Mouse (Mus musculus): ENCODE data around the gene Cdkn1a. TPM values are rescaled to one million over a fixed set of nuclear protein-coding genes. Genes with fewer than 3 reads are reported as not detected.
"Not testable (repeated sequence)": the region's sequence is repeated elsewhere in the genome, so short reads cannot be mapped to it uniquely, and the experiment has no call there.

The Cdkn1a gene
- polyA plus RNA-seq, 1 experiment from 2014 or later: 79.5 TPM

- no peak for ATAC-seq (ENCODE audit: low FRiP score)
- Histone ChIP-seq H3K4me3 (replicated peaks; ENCODE audit: low read length) (no peak overlapping the region), H3K27me3 (ENCODE audit: control insufficient read depth, insufficient read depth, low read length) (no peaks in the 10 kb centered on the region), H3K4me1 (replicated peaks; ENCODE audit: control insufficient read depth, insufficient read depth, low read length) (peaks cover 10% of the 10 kb centered on the region), H3K9ac (no peak overlapping the region), H3K4me2 (replicated peaks) (no peak overlapping the region), H3K27ac (no peak overlapping the region), H3K36me3 (replicated peaks; ENCODE audit: control insufficient read depth, insufficient read depth) (no peaks in the 10 kb centered on the region), H3K9me3 (ENCODE audit: control insufficient read depth, low read length) (no peaks in the 10 kb centered on the region)
- no peak for DNase-seq (ENCODE audit: low spot score)
- WGBS: 58% methylated on average over 2 of the region's 2 CpGs
Observed at GRCm38 (mm10) chr17:29063988-29064285, 26.8 kb upstream of the Cdkn1a start.

DNA sequence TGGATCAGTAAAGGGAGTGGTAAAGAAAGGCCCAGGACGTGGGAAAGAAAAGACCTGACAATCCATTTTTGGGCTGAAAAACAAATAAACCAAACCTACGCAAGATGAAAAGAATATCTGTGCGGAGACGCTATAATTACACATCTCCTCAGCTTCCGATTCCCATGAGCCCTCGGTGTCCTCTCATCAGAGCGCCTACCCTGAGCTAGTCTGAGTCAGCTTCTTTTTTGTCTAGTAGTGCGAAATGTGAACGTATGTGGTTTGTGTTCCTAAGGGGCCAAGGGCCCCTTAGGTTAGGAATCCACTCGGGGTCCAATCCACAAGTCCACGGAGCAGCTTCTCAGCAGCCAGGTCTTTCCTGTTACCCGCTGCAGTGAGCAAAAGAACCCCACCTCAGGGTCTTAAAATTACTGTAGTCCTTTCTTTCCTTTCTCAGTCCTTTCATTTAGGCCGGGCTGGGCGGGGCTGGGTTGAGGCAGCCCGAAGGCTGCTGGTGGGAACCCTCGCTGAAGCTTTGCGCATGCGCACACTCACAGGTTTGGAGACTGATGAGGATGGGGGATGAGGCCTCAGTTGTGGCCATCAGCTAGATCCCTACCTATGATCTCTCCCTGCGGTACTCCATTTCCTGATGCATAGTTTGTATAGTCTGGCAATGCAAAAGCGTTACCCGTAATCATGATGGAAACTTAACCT, 25.4 kb upstream of the Cdkn1a start:
- Histone ChIP-seq H3K9me3 (ENCODE audit: control insufficient read depth, low read length) (no peaks in the 10 kb centered on the region), H3K36me3 (replicated peaks; ENCODE audit: control insufficient read depth, insufficient read depth) (no peaks in the 10 kb centered on the region), H3K9ac (no peak overlapping the region), H3K27me3 (ENCODE audit: control insufficient read depth, insufficient read depth, low read length) (no peaks in the 10 kb centered on the region), H3K27ac (no peak overlapping the region), H3K4me2 (replicated peaks) (no peak overlapping the region), H3K4me1 (replicated peaks; ENCODE audit: control insufficient read depth, insufficient read depth, low read length) (peaks cover 10% of the 10 kb centered on the region), H3K4me3 (replicated peaks; ENCODE audit: low read length) (no peak overlapping the region)
- ATAC-seq (ENCODE audit: low FRiP score) (no peak), DNase-seq (ENCODE audit: low spot score) (no peak)
- 75% methylated on average over 21 of the region's 21 CpGs for WGBS

GRCm38 (mm10) chr17:29065971-29066370, 24.8 kb upstream of the Cdkn1a start:
- Histone ChIP-seq H3K4me2 (replicated peaks) (no peak overlapping the region), H3K36me3 (replicated peaks; ENCODE audit: control insufficient read depth, insufficient read depth) (no peaks in the 10 kb centered on the region), H3K4me1 (replicated peaks; ENCODE audit: control insufficient read depth, insufficient read depth, low read length) (peaks cover 10% of the 10 kb centered on the region), H3K9me3 (ENCODE audit: control insufficient read depth, low read length) (no peaks in the 10 kb centered on the region), H3K4me3 (replicated peaks; ENCODE audit: low read length) (no peak overlapping the region), H3K9ac (no peak overlapping the region), H3K27ac (no peak overlapping the region), H3K27me3 (ENCODE audit: control insufficient read depth, insufficient read depth, low read length) (no peaks in the 10 kb centered on the region)
- 97% methylated on average over 3 of the region's 3 CpGs for WGBS
- DNase-seq (ENCODE audit: low spot score): no peak
- ATAC-seq (ENCODE audit: low FRiP score): no peak

- not testable (repeated sequence) for H3K4me3 ChIP-seq (replicated peaks; ENCODE audit: low read length); H3K9me3 ChIP-seq (ENCODE audit: control insufficient read depth, low read length); H3K36me3 ChIP-seq (replicated peaks; ENCODE audit: control insufficient read depth, insufficient read depth); ATAC-seq (ENCODE audit: low FRiP score); H3K4me2 ChIP-seq (replicated peaks); H3K27ac ChIP-seq; H3K27me3 ChIP-seq (ENCODE audit: control insufficient read depth, insufficient read depth, low read length); H3K4me1 ChIP-seq (replicated peaks; ENCODE audit: control insufficient read depth, insufficient read depth, low read length); H3K9ac ChIP-seq; DNase-seq (ENCODE audit: low spot score)
- WGBS: 85% methylated on average over 3 of the region's 3 CpGs
Observed at GRCm38 (mm10) chr17:29067416-29067815, 23.4 kb upstream of the Cdkn1a start.

DNA sequence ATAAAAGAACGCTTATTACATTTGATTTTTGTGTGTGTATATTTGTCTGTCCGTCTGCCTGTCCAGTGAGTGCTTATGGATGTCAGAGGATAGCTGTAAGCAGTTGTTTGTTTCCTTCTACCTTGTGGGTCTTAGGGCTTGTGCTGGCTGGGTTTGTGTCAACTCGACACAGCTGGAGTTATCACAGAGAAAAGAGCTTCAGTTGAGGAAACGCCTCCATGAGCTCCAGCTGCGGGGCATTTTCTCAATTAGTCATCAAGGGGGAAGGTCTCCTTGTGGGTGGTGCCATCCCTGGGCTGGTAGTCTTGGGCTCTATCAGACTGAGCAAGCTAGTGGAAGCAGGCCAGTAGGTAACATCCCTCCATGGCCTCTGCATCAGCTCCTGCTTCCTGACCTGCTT, 22.9 kb upstream of the Cdkn1a start:
- ATAC-seq (ENCODE audit: low FRiP score): no peak
- DNase-seq (ENCODE audit: low spot score): no peak
- Histone ChIP-seq H3K36me3 (replicated peaks; ENCODE audit: control insufficient read depth, insufficient read depth) (no peaks in the 10 kb centered on the region), H3K4me1 (replicated peaks; ENCODE audit: control insufficient read depth, insufficient read depth, low read length) (peaks cover 3% of the 10 kb centered on the region; the same call in 1 of the 2 replicates), H3K9ac (no peak overlapping the region), H3K9me3 (ENCODE audit: control insufficient read depth, low read length) (no peaks in the 10 kb centered on the region), H3K27me3 (ENCODE audit: control insufficient read depth, insufficient read depth, low read length) (no peaks in the 10 kb centered on the region), H3K4me3 (replicated peaks; ENCODE audit: low read length) (no peak overlapping the region), H3K4me2 (replicated peaks) (no peak overlapping the region), H3K27ac (no peak overlapping the region)
- WGBS: 55% methylated on average over 5 of the region's 5 CpGs

- H3K4me1 ChIP-seq (replicated peaks; ENCODE audit: control insufficient read depth, insufficient read depth, low read length): peaks cover 4% of the 10 kb centered on the region; the same call in 1 of the 2 replicates
- WGBS: 75% methylated on average over 10 of the region's 10 CpGs
- no peaks in the 10 kb centered on the region for H3K9me3 ChIP-seq (ENCODE audit: control insufficient read depth, low read length)
- no peaks in the 10 kb centered on the region for H3K27me3 ChIP-seq (ENCODE audit: control insufficient read depth, insufficient read depth, low read length)
- H3K9ac ChIP-seq: no peak overlapping the region
- no peak overlapping the region for H3K4me3 ChIP-seq (replicated peaks; ENCODE audit: low read length)
- DNase-seq (ENCODE audit: low spot score) (no peak), ATAC-seq (ENCODE audit: low FRiP score) (no peak)
- no peaks in the 10 kb centered on the region for H3K36me3 ChIP-seq (replicated peaks; ENCODE audit: control insufficient read depth, insufficient read depth)
- H3K27ac ChIP-seq: no peak overlapping the region
- no peak overlapping the region for H3K4me2 ChIP-seq (replicated peaks)
Observed at GRCm38 (mm10) chr17:29069063-29069462, 21.7 kb upstream of the Cdkn1a start.

GRCm38 (mm10) chr17:29071820-29072219, 19.0 kb upstream of the Cdkn1a start:
- Histone ChIP-seq H3K36me3 (replicated peaks; ENCODE audit: control insufficient read depth, insufficient read depth) (no peaks in the 10 kb centered on the region), H3K4me3 (replicated peaks; ENCODE audit: low read length) (no peak overlapping the region), H3K27ac (no peak overlapping the region), H3K9me3 (ENCODE audit: control insufficient read depth, low read length) (no peaks in the 10 kb centered on the region), H3K4me1 (replicated peaks; ENCODE audit: control insufficient read depth, insufficient read depth, low read length) (peaks cover 4% of the 10 kb centered on the region; the same call in 1 of the 2 replicates), H3K27me3 (ENCODE audit: control insufficient read depth, insufficient read depth, low read length) (no peaks in the 10 kb centered on the region), H3K9ac (no peak overlapping the region), H3K4me2 (replicated peaks) (no peak overlapping the region)
- DNase-seq (ENCODE audit: low spot score) (no peak), ATAC-seq (ENCODE audit: low FRiP score) (no peak)
- 77% methylated on average over 5 of the region's 5 CpGs for WGBS

DNA sequence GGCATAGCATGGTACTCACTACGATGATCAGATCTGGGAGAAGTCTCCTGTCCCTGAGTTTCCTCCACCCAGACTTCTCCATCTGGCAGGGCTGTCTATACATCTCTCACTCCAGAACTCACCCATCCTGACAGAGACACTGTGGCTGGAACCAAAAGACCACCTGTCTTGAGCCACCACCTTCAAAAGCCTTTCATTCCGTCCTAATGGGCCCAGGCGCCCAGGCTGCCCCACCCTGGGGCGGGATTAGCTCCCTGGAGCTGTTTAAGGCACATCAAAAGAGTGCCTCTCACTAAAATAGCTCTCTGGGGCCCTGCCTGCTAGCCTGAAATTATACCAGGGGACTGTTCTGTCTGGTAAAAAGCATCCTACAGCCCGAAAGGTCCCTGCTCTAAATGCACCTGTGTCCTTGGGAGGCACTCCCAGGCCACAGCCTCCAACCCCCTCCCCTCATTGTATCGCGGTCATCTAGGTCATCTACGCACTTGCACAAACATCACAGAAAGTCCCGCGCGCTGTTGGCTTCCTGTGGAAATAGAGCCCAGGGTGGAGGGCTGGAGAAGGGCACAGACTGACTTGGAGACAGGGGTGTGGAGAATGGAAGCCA, 18.0 kb upstream of the Cdkn1a start:
- Histone ChIP-seq H3K36me3 (replicated peaks; ENCODE audit: control insufficient read depth, insufficient read depth) (no peaks in the 10 kb centered on the region), H3K4me2 (replicated peaks) (no peak overlapping the region), H3K27me3 (ENCODE audit: control insufficient read depth, insufficient read depth, low read length) (no peaks in the 10 kb centered on the region), H3K27ac (no peak overlapping the region), H3K9ac (no peak overlapping the region), H3K9me3 (ENCODE audit: control insufficient read depth, low read length) (no peaks in the 10 kb centered on the region), H3K4me1 (replicated peaks; ENCODE audit: control insufficient read depth, insufficient read depth, low read length) (peaks cover 4% of the 10 kb centered on the region; the same call in 1 of the 2 replicates), H3K4me3 (replicated peaks; ENCODE audit: low read length) (no peak overlapping the region)
- 34% methylated on average over 11 of the region's 11 CpGs for WGBS
- ATAC-seq (ENCODE audit: low FRiP score) (no peak), DNase-seq (ENCODE audit: low spot score) (no peak)

DNA sequence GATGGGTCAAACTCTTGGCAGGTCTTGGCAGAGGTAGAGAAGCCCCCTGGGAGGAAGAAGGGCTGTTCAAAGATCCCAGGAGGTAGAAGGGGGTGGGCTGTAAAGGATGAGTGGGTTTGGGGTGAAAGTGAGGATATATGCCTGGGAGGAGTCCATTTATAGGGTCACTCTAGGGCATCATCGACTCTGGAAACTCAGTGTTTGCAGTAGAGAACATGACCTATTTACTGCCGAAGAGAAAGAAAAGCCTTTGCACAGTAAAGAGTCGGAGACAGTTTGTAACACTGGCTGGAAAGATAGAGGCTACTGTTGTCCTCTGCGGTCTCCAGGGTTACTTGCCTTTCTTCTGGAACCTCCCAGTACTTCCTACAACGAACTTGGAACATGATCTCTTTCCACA, 17.5 kb upstream of the Cdkn1a start:
- no peaks in the 10 kb centered on the region for H3K9me3 ChIP-seq (ENCODE audit: control insufficient read depth, low read length)
- no peak overlapping the region for H3K9ac ChIP-seq
- no peaks in the 10 kb centered on the region for H3K27me3 ChIP-seq (ENCODE audit: control insufficient read depth, insufficient read depth, low read length)
- no peaks in the 10 kb centered on the region for H3K36me3 ChIP-seq (replicated peaks; ENCODE audit: control insufficient read depth, insufficient read depth)
- no peak for ATAC-seq (ENCODE audit: low FRiP score)
- DNase-seq (ENCODE audit: low spot score): no peak
- no peak overlapping the region for H3K4me3 ChIP-seq (replicated peaks; ENCODE audit: low read length)
- 58% methylated on average over 5 of the region's 5 CpGs for WGBS
- no peak overlapping the region for H3K4me2 ChIP-seq (replicated peaks)
- H3K4me1 ChIP-seq (replicated peaks; ENCODE audit: control insufficient read depth, insufficient read depth, low read length): peaks cover 4% of the 10 kb centered on the region; the same call in 1 of the 2 replicates
- H3K27ac ChIP-seq: no peak overlapping the region

Measured in hindbrain, embryonic 14.5 days (tissue).